Mouse (Mus musculus): Measurements from ENCODE around the gene Ergic2.
A peak's percentile ranks its signal among the peaks of the same experiment; 100 is the strongest.

Gene Ergic2

GRCm38 (mm10) chr6:148211897-148212680 lies at the start of gene Ergic2:
TSS of gene Ergic2 (minus strand) at chr6:148212374.
- peak; percentile 96 to 98 for DNase-seq

- no peak for DNase-seq
Measured at GRCm38 (mm10) chr6:148260729-148261101, 48.5 kb upstream of the Ergic2 start.

DNA sequence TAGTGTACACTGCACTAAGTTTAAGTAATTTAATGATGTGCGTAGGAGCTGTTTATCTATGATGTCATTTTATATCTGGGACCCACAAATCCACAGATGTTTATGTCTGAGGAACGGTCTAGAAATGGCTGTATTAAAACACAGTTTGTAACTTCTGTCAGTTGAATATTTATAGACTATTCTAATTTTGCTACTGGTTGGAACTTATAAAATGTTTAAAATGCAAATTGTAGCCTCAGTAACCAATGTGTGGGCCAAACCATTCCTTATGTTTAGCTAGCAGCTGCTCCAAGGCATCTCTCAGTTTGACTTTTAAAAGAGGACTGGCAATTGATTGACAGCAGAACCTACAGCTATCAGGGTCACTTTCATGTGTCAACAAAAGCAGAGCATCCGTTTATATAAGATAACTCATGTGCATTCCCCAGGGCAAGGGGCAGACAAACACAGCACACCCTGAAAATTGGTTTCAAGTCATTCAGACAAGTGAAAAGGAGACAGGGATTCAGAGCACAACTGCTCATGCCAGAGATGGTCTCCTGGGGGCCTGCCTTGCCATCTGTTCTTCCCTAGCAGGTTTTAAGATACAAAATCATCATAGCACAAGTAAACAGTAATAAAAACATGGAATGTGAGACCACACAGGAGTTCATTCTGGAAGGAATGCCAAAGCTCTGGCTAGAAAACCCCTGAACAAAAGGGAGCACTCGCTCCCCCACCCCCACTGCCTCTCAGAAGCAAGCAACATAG lies 48.0 kb upstream of the Ergic2 start:
- no peak for DNase-seq

- no peak for DNase-seq
Measured at GRCm38 (mm10) chr6:148259074-148259473, 46.9 kb upstream of the Ergic2 start.

GRCm38 (mm10) chr6:148257805-148258204 lies 45.6 kb upstream of the Ergic2 start:
- no peak for DNase-seq

- no peak for DNase-seq
Measured at GRCm38 (mm10) chr6:148256109-148256508, 43.9 kb upstream of the Ergic2 start.

DNA sequence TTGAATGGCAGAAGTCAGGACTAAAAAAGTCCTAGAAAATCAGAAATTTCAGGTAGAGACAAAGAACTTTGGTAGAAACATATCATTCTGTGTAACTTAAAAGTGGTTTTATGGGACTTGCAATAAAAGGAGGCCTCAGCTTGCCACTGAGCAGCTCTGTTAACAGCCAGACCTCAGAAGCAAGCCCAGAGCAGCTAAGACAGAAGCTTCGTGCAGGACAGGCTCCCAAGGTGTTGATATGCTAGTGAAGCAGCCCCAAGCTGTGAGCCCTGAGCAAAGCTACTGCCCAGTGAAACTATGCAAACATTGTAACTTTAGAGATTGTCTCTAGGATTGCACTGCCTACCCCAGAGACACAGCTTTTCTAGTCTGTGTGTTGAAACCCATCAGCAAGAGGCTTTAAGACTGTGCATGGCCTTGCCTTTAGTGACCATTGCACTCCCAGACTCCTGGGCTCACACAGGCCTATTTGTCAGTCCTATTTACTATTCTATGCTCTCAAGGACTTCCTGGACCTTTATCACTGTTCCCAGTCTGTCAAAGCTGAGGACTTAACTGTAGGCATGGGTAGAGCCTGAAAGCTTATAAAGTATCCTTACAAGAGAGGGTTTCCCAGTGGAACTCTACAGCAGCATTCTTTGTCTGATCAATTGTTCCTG lies 43.4 kb upstream of the Ergic2 start:
- no peak for DNase-seq

DNA sequence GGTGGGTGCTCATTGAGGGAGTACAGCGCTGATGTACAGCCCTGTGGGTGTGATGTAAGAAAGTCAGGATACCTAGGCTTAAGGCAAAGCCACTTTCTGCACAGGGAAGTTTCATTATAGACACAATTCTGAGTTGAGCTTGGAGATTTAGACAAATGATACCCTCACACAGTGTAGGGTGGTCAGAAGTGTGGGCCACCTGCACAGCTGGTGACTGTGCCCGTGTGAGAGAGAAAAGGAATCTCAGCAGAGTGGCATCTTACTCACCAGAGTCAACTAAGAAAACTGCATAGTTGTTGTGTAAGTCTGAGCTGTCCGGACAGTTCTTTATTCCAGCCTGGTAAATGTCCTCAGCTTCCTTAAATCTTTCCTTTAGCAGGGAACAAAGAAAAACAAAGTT lies 37.0 kb upstream of the Ergic2 start:
- no peak for DNase-seq

GRCm38 (mm10) chr6:148248625-148249024 lies 36.5 kb upstream of the Ergic2 start:
- peak in 1 of 2 experiments; percentile 56 for DNase-seq

GRCm38 (mm10) chr6:148246544-148246943 lies 34.4 kb upstream of the Ergic2 start:
- no peak for DNase-seq

- no peak for DNase-seq
Measured at GRCm38 (mm10) chr6:148244836-148245235, 32.7 kb upstream of the Ergic2 start.

- DNase-seq, result no peak
Measured at GRCm38 (mm10) chr6:148242304-148242703, 30.1 kb upstream of the Ergic2 start.

- DNase-seq, result no peak
Measured at GRCm38 (mm10) chr6:148241685-148242084, 29.5 kb upstream of the Ergic2 start.

DNA sequence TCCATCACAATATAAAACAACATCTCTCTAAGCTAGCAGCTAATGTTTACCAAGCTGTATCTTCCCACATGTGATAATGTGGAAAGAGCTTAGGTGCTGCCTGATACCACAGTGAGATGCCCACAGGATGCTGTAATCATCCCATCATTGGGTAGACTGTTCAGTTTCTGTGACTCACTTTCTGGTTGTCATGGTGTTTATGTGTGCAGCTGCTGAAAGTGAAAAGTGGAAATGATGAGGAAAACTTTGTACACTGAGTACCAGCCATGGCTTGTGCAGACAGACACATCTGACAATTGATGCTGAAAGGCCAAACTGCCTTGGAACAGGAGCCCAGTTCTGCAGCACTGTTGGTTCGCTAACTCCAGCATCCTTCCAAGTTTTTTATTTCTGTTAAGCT lies 27.1 kb upstream of the Ergic2 start:
- no peak for DNase-seq

GRCm38 (mm10) chr6:148237453-148237852 lies 25.3 kb upstream of the Ergic2 start:
- no peak for DNase-seq

GRCm38 (mm10) chr6:148234105-148234828 lies 22.1 kb upstream of the Ergic2 start:
- DNase-seq, result no peak

GRCm38 (mm10) chr6:148227542-148227941 lies 15.4 kb upstream of the Ergic2 start:
- no peak for DNase-seq

DNA sequence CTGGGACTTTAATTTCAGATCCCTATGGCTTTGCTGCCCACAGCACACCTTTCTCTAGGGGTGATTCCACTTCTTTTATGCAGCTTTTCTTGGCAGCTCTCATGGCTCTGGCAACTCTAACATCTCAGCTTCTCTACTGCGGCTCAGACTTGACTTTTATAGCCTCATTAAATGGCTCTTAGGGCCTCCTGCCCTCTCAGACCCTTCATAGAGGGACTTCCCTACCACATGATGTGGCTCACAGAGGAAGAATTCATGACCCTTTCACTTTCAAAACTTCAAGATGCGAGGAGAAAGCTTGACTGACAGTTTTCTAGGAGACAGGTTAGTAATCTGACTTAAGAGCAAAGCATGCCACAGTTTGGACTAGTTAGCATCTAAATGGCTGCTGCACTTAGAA lies 10.5 kb upstream of the Ergic2 start:
- no peak for DNase-seq

GRCm38 (mm10) chr6:148218235-148219076 lies 6.3 kb upstream of the Ergic2 start:
- no peak for DNase-seq

DNA sequence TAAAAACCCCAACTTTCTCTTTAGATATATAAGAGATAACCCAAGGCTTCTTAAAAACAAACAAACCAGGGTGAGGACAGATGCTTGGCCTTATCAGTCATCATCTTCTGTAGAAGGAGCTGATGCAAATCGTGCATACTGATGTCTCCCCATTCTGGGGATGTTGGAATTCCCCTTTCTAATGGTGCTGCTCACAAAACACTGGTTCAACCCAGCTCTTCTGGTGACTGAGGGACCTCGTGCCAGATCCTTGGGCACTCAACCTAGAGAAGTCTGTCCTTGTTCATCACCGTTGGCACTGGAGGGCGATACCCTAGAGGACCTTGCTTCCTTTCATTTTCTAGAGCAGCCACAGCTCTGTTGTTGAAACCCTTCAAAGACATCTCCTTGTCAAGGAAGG lies 4.6 kb upstream of the Ergic2 start:
- DNase-seq, result no peak

DNA sequence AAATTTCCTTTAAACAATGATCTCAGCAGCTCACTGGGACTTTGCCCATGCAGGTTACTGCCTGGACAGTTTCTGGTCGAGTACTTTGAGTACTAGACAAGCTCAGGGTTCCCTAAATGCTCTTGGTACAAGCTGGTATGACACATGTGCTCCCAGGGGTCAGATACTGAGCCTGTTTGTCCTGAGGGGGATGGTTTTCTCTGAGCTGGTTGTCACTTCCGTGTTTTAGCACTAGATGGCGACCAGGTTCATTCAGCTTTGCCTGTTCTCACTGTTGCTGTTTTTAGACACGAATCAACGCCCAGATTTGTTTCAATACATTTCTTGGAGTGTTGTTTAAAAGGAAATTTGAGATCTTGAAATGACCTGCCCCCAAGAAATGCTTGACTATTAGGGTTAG lies 2.6 kb upstream of the Ergic2 start:
- DNase-seq, result peak; percentile 42 to 63

- DNase-seq, result no peak
Measured at GRCm38 (mm10) chr6:148211391-148211876, 740 bp downstream of the Ergic2 start.

Measured in cerebellum, postnatal 25 days (tissue).